Mouse (Mus musculus): ENCODE measurements around the gene Tspan15. TPM values are rescaled to one million over a fixed set of nuclear protein-coding genes. Genes with fewer than 3 reads are reported as not detected.

Tspan15 gene
- polyA plus RNA-seq, 1 experiment from 2014 or later = 18.5 TPM

DNA sequence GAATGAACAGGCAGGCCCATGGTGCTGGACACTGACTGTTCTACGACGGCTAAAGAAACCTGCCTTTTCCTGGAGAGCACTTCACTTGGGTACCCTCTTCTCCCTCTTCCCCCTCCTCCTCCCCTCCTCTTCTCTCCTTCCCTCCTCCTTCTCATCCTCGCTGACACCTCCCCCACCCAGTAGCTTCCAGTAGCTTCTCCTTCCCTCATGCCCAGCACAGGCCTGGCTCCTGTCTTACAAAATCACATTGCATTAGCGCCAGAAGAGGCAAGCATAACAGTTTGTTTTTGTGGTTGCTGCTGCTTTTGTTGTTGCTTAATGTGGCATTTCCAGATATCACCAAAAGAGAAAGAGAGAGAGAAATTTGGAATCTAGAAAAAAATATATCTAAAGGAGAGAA lies 33.6 kb downstream of the Tspan15 start:
- Histone ChIP-seq H3K27me3 (ENCODE audit: low read depth, poor library complexity, severe bottlenecking) (no peaks in the 10 kb centered on the region; the same call in 1 of the 2 replicates), H3K4me1 (peaks cover 9% of the 10 kb centered on the region), H3K4me3 (no peak overlapping the region), H3K36me3 (no peaks in the 10 kb centered on the region), H3K27ac (no peak overlapping the region), H3K9me3 (replicated peaks) (no peaks in the 10 kb centered on the region)
- 81% methylated on average over 4 of the region's 4 CpGs for WGBS
- no peak for DNase-seq (ENCODE audit: low spot score)

DNA sequence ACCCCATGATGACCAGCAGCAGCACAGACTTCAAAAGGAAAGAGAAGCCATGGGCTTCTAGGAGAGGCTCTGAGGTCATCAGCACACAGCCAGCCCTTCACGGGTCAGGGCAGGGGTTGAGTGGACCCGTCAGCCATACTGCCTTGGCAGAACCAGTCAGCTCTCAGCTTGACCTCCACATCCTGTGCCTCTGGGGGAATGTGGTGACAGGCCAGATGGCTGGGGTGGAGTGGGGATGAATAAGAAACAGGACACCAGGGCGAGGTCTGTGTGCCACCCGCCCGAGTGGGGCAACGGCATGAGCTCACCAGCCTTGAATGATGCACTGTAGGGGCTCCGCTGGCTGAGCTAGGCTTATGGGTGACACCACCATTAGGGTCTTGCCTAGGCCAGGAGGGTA lies 35.7 kb downstream of the Tspan15 start:
- Histone ChIP-seq H3K27ac (no peak overlapping the region), H3K36me3 (no peaks in the 10 kb centered on the region), H3K4me3 (no peak overlapping the region), H3K9me3 (replicated peaks) (no peaks in the 10 kb centered on the region), H3K4me1 (peaks cover 9% of the 10 kb centered on the region), H3K27me3 (ENCODE audit: low read depth, poor library complexity, severe bottlenecking) (no peaks in the 10 kb centered on the region; the same call in 1 of the 2 replicates)
- WGBS = 50% methylated on average over 7 of the region's 7 CpGs
- DNase-seq (ENCODE audit: low spot score) = no peak

DNA sequence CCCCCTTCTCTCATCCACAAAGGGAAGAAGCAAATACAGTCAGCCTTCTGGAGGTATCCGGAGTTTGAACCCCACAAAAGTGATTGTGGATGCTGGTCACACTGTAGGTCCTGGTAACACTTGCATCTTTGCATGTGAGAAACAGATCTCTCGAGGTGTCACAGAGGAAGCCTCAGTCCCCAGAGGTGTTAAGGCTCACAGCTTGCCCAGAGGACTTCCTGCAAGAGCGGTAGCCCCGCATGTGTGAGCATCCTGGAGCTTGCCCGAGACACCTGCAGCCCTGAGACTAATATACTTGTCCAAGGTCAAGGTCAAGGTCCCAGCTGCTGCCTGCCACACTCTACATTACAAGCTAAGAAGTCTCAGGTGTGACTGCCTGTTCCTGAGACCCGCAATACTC lies 36.1 kb downstream of the Tspan15 start:
- no peak for DNase-seq (ENCODE audit: low spot score)
- WGBS = 34% methylated on average over 6 of the region's 6 CpGs
- Histone ChIP-seq H3K9me3 (replicated peaks) (no peaks in the 10 kb centered on the region), H3K27ac (no peak overlapping the region), H3K27me3 (ENCODE audit: low read depth, poor library complexity, severe bottlenecking) (no peaks in the 10 kb centered on the region; the same call in 1 of the 2 replicates), H3K4me3 (no peak overlapping the region), H3K36me3 (no peaks in the 10 kb centered on the region), H3K4me1 (peaks cover 12% of the 10 kb centered on the region)

DNA sequence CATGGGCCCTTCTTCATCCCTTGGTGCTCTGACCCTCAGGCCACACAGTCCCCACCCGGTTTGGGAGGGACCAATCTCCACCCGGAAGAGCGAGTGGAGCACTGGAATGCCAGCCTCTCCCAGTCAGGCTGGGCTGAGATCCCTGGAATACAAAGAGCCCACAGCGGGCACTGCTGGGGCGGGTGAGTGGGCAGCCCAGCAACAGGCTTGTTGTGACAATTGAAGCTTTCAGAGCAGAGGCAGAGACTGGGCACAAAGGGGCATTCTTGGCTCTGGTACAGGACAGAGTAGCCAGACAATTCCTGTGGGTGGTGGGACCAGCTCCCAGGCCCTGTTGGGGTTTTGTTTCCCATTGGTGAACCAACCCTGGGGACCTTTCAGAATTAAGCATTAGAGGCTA lies 36.6 kb downstream of the Tspan15 start:
- Histone ChIP-seq H3K4me3 (no peak overlapping the region), H3K27me3 (ENCODE audit: low read depth, poor library complexity, severe bottlenecking) (no peaks in the 10 kb centered on the region; the same call in 1 of the 2 replicates), H3K27ac (no peak overlapping the region), H3K4me1 (peaks cover 12% of the 10 kb centered on the region), H3K9me3 (replicated peaks) (no peaks in the 10 kb centered on the region), H3K36me3 (no peaks in the 10 kb centered on the region)
- no peak for DNase-seq (ENCODE audit: low spot score)
- 91% methylated on average over 5 of the region's 5 CpGs for WGBS

DNA sequence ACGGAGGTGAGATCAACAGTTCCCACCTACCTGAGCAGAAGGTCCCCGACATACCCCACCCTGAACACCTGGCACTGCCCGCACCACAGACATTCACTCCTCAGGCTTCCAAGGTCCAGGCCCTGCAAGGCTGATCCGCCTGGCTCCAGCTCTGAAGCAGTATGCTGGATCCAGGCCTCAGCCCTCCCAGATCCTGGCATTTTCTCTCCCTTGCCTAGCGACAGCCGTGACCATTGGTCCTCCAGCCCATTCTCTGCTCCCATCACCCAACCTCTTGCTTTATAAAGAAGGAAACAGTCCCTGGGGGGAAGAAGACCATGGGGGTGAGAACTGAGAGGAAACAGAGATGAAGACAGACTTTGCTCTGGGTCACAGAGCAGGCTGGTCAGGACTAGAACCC lies 37.0 kb downstream of the Tspan15 start:
- H3K27ac ChIP-seq = no peak overlapping the region
- H3K9me3 ChIP-seq (replicated peaks) = no peaks in the 10 kb centered on the region
- DNase-seq (ENCODE audit: low spot score) = no peak
- 86% methylated on average over 6 of the region's 6 CpGs for WGBS
- H3K4me3 ChIP-seq = no peak overlapping the region
- H3K27me3 ChIP-seq (ENCODE audit: low read depth, poor library complexity, severe bottlenecking) = no peaks in the 10 kb centered on the region; the same call in 1 of the 2 replicates
- H3K4me1 ChIP-seq = peaks cover 12% of the 10 kb centered on the region
- no peaks in the 10 kb centered on the region for H3K36me3 ChIP-seq

DNA sequence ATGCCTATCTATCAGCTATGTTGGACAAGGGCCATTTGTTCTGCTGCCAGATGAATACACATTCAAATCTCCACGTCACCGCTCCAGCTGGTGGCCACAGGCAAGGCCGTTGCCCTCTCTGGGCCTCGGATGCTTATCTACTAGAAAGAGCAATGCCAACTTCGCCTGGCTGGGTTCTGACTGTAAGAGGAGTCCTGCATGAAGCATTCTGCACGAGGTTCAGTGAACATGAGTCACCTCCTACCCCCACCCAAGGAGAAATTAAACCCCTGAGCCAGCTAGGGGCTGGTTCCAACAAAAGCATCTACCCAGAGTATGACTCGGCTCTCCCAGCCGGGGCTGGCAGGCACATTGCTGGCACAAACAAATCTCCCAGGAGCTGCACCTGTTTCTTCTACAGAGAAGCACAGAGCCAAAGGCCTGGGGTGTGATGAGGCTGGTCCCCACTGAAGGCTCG lies 38.3 kb downstream of the Tspan15 start:
- WGBS = 77% methylated on average over 9 of the region's 9 CpGs
- Histone ChIP-seq H3K4me1 (peaks cover 12% of the 10 kb centered on the region), H3K27me3 (ENCODE audit: low read depth, poor library complexity, severe bottlenecking) (peaks cover 5% of the 10 kb centered on the region), H3K4me3 (no peak overlapping the region), H3K27ac (no peak overlapping the region), H3K9me3 (replicated peaks) (no peaks in the 10 kb centered on the region), H3K36me3 (no peaks in the 10 kb centered on the region)
- no peak for DNase-seq (ENCODE audit: low spot score)

DNA sequence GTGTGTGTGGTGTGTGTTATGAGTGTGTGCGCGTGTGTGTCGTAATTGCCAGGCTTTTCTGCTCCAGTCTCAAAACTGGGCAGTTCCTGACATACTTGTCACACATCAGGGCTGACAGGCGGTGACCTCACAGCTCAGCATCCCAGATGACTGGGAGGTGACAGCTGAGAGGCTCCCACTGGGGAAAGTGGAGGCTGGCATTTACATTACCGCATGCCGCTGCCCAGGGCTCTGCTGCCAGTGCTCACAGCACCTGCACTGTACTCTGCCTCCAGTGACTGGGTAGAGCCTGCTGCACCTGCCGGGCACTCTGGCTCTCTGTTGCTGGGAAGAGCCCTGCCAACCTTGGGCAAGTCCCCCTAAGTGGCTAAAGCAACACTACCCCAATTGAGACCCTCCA lies 40.2 kb downstream of the Tspan15 start:
- Histone ChIP-seq H3K27me3 (ENCODE audit: low read depth, poor library complexity, severe bottlenecking) (peaks cover 10% of the 10 kb centered on the region), H3K36me3 (no peaks in the 10 kb centered on the region), H3K4me3 (no peak overlapping the region), H3K27ac (no peak overlapping the region), H3K4me1 (peaks cover 12% of the 10 kb centered on the region), H3K9me3 (replicated peaks) (no peaks in the 10 kb centered on the region)
- DNase-seq (ENCODE audit: low spot score) = no peak
- WGBS = 91% methylated on average over 7 of the region's 7 CpGs

DNA sequence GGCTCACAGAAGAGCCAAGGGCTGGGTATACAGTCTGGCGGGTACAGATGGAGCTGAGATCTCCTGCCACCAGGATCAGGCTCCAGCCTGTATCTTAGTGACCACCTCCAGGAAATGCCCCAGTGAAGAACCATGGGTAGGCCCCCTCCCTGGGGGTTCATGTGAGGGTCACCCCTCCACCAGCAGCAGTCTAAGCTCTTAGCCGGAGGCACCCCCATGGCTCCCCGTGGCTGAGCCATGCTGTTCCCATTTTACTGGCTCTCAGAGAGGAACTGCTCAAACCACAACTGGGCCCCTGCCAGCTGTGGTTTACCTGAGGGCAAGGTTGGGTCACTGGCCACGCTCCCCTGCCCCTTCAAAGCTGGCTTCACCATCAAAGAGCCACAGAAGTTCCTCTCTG lies 41.1 kb downstream of the Tspan15 start:
- Histone ChIP-seq H3K4me1 (peaks cover 3% of the 10 kb centered on the region), H3K36me3 (no peaks in the 10 kb centered on the region), H3K4me3 (no peak overlapping the region), H3K27ac (0 out of 2 replicates have a peak overlapping the region, but pooled peaks have one; percentile 46), H3K27me3 (ENCODE audit: low read depth, poor library complexity, severe bottlenecking) (peaks cover 10% of the 10 kb centered on the region), H3K9me3 (replicated peaks) (no peaks in the 10 kb centered on the region)
- no peak for DNase-seq (ENCODE audit: low spot score)
- 84% methylated on average over 4 of the region's 4 CpGs for WGBS

DNA sequence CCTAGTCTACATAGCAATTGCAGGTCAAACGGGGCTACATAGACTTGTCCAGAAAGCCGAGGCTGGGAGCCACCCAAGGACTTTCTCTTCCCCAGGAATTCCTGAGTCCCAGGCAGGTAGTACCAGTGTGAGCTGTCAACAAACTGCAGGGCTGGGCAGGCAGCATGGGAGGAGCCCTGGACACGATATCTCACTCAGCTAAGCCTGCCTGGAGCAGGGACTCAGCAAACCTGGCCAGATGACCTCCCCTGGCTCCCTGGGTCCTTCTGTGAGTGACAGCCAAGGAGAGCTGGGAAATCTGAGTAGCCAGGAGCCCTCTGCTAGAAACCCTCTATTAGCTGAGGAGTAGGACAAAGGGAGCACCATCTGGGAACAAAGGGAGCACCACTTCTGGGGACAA lies 41.7 kb downstream of the Tspan15 start:
- peaks cover 2% of the 10 kb centered on the region; the same call in 1 of the 2 replicates for H3K4me1 ChIP-seq
- H3K36me3 ChIP-seq = no peaks in the 10 kb centered on the region
- no peak overlapping the region for H3K4me3 ChIP-seq
- H3K9me3 ChIP-seq (replicated peaks) = no peaks in the 10 kb centered on the region
- no peak for DNase-seq (ENCODE audit: low spot score)
- WGBS = 71% methylated on average over 3 of the region's 3 CpGs
- peaks cover 10% of the 10 kb centered on the region for H3K27me3 ChIP-seq (ENCODE audit: low read depth, poor library complexity, severe bottlenecking)
- H3K27ac ChIP-seq = no peak overlapping the region

DNA sequence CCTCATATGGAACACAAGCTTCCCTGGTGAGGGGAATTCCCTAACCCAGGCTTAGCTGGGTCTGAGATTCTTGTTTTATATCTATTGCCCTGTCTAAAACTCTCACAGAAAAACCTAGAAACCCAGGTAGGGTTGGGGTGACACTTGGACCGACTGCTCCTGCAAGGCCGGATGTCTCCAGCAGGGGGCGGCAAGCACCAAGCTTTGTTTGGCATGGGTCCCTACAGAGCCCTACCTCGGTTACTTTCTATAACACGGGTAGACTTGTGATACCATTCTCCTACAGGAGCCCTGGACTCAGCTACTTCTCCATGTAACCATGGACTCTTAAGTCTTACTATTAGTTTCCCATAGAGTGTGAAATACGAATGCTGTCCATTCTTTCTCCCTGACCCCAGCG lies 44.2 kb downstream of the Tspan15 start:
- Histone ChIP-seq H3K9me3 (replicated peaks) (no peaks in the 10 kb centered on the region), H3K36me3 (no peaks in the 10 kb centered on the region), H3K27ac (no peak overlapping the region), H3K27me3 (ENCODE audit: low read depth, poor library complexity, severe bottlenecking) (peaks cover 20% of the 10 kb centered on the region), H3K4me3 (no peak overlapping the region), H3K4me1 (peaks cover 2% of the 10 kb centered on the region; the same call in 1 of the 2 replicates)
- 23% methylated on average over 7 of the region's 7 CpGs for WGBS
- peak; percentile 91 for DNase-seq (ENCODE audit: low spot score)

DNA sequence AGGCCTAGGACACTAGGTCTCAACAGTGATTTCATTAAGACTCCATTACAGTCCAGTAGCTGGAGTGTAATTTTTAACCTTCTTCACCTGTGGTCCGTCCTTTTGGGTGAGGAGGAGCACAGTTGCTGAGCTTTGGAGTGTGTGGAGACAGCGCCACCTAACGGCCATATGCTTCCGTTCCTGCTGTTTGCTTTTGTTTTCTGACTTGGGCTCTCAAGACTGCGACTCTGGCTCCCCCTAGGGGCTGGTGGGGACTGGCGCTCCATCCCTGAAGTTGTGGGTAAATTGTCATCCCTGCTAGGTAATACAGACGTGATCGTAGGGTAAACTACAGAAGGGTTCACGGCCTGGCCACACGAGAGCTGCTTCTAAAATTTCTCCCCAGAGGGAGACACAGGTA lies 48.0 kb downstream of the Tspan15 start:
- Histone ChIP-seq H3K4me1 (peaks cover 3% of the 10 kb centered on the region; the same call in 1 of the 2 replicates), H3K36me3 (no peaks in the 10 kb centered on the region), H3K4me3 (no peak overlapping the region), H3K27me3 (ENCODE audit: low read depth, poor library complexity, severe bottlenecking) (peaks cover 18% of the 10 kb centered on the region), H3K9me3 (replicated peaks) (no peaks in the 10 kb centered on the region), H3K27ac (no peak overlapping the region)
- peak; percentile 98 for DNase-seq (ENCODE audit: low spot score)
- 2% methylated on average over 10 of the region's 10 CpGs for WGBS

DNA sequence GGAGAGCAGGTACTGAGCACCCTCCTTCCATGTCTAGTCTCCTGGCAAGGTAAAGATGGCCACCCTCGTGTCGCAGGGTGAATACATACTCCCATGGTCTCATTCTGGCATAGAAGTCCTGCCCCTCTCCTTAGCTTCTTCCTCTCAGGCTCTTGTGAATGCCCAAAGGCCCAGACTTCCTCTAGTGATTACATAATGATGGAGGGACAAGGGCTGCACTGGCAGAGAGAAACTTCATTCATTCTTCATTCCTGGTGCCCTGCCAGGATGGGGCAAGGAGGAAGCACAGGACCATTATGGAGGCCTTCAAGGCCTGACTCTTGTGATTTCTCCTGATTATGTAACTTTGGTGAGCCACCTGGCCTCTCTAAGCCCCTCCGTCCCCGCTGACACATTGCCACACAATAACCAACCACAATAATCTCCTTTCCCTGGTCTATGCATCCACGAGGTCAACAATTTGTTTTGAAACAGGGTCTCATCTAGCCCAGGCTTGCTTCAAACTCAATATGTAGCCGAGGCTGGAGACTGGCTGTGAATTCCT lies 48.5 kb downstream of the Tspan15 start:
- H3K36me3 ChIP-seq = no peaks in the 10 kb centered on the region
- no peak overlapping the region for H3K4me3 ChIP-seq
- DNase-seq (ENCODE audit: low spot score) = no peak
- H3K9me3 ChIP-seq (replicated peaks) = no peaks in the 10 kb centered on the region
- 80% methylated on average over 6 of the region's 6 CpGs for WGBS
- H3K4me1 ChIP-seq = peaks cover 3% of the 10 kb centered on the region; the same call in 1 of the 2 replicates
- peaks cover 20% of the 10 kb centered on the region for H3K27me3 ChIP-seq (ENCODE audit: low read depth, poor library complexity, severe bottlenecking)
- no peak overlapping the region for H3K27ac ChIP-seq

DNA sequence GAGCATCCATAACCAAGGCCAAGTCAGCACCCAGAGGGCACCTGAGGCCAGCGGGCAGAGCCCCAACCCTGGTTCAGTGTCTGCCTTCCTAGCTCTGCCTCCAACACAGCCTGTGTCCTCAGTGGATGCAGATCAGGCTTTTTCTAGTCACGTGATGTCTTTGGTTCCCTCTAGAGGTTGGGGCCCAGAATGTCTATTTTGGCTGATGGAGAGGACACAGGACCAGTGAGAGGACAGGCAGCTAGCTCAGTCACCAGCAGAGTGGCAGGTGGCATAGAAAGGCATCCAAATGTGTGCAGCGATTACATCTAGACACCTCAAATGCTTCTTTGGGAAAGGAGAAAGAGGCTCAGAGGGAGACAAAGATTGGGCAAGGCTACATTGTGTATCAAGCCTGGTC lies 49.4 kb downstream of the Tspan15 start:
- DNase-seq (ENCODE audit: low spot score) = peak; percentile 29
- H3K27ac ChIP-seq = no peak overlapping the region
- H3K27me3 ChIP-seq (ENCODE audit: low read depth, poor library complexity, severe bottlenecking) = peaks cover 20% of the 10 kb centered on the region
- WGBS = 54% methylated on average over 3 of the region's 3 CpGs
- H3K4me1 ChIP-seq = peaks cover 3% of the 10 kb centered on the region; the same call in 1 of the 2 replicates
- no peaks in the 10 kb centered on the region for H3K36me3 ChIP-seq
- no peak overlapping the region for H3K4me3 ChIP-seq
- H3K9me3 ChIP-seq (replicated peaks) = no peaks in the 10 kb centered on the region

DNA sequence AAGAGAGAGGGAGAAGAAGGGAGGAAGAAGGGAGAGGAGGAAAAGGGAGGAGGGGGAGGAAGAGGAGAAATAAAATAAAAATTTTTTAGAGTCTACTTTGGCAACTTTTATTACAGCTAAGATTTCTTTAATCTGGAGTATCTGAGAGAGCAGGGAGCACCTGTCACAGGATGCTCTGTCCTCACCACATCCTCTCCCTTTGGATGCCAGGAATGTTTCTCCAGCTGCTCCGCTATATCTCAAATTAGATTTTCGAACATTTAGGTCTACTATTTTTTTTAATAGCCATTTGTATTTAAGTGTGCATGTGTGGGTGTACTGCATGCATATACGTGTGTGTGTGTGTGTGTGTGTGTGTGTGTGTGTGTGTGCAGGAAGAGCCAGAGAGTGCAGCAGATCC lies 51.1 kb downstream of the Tspan15 start:
- Histone ChIP-seq H3K9me3 (replicated peaks) (no peaks in the 10 kb centered on the region), H3K27ac (no peak overlapping the region), H3K4me3 (no peak overlapping the region), H3K36me3 (no peaks in the 10 kb centered on the region), H3K27me3 (ENCODE audit: low read depth, poor library complexity, severe bottlenecking) (peaks cover 19% of the 10 kb centered on the region), H3K4me1 (peaks cover 3% of the 10 kb centered on the region; the same call in 1 of the 2 replicates)
- DNase-seq (ENCODE audit: low spot score) = no peak
- WGBS = 87% methylated on average over 3 of the region's 3 CpGs
